Mouse (Mus musculus): ENCODE results near the gene Smyd2.

The Smyd2 gene

GRCm38 (mm10) chr1:189917126-189917500, 5.0 kb downstream of the Smyd2 start:
- DNase-seq (ENCODE audit: low read depth, low spot score): no peak

DNA sequence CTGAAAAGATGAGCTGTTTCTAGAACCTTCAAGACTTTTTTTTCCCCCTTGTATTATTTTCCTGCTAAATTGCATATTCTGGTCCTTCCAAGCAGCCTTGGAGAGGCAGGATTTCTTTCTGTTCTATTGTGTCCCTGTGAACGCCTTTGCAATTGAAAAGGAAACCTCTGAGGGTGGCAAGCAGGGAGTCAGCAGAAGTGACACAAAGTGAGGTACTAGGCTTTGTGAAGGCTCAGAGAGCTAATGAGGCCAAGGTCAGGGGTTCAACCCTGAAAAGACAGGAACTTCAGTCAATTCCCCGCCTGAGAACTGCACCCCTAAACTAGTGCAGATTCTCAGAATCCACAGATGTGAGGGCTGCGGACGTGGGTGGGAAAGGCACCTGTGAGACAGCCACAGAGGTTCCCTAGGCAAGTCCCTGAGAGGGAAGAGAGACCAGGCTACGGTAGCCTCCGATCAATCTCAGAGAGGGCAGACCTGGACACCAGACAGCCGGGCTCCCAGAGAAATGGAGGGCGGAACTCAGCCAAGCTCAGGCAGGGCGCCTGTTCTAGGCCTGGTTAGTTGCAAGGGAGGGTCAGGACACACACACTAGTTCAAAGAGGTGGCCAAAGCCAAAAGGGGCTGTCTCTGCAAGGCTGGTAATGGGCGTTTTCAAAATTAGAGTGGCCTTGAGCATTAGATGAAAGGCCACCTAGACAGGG, 5.6 kb downstream of the Smyd2 start:
- no peak for DNase-seq (ENCODE audit: low read depth, low spot score)

DNA sequence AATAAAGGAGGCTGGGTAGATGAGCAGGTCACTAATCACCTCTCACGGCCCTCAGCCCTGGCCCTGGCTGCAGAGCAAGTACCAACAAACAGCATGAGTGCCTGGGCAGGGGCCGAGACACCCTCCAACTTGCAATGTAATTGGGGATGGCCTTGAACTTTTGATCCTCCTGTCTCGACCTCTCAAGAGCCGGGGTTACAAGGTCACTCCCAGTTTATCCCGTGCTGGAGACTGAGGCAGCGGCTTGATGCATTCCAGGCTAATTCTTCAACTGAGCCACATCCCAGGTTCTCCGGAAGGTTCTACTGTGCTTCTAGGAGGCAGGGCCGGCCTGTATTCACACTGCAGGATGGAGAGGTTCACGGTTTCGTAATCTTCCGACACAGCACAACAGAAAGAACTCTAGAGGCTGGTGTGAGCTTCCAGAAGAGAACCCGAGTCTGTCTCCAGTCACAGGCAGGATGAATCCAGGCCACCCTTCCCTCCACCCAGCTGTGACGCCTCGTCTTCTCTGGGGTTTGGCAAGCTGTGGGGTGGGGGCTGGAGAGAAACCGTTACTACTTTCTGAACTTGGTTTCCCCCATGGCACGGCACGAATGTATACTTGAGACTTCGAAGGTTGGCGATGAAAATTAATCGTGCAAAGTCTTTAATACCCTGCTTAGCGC, 8.9 kb downstream of the Smyd2 start:
- no peak for DNase-seq (ENCODE audit: low read depth, low spot score)

GRCm38 (mm10) chr1:189910685-189911345, 11.3 kb downstream of the Smyd2 start:
- DNase-seq (ENCODE audit: low read depth, low spot score): no peak

- DNase-seq (ENCODE audit: low read depth, low spot score): no peak
Measured at GRCm38 (mm10) chr1:189903169-189903568, 19.0 kb downstream of the Smyd2 start.

DNA sequence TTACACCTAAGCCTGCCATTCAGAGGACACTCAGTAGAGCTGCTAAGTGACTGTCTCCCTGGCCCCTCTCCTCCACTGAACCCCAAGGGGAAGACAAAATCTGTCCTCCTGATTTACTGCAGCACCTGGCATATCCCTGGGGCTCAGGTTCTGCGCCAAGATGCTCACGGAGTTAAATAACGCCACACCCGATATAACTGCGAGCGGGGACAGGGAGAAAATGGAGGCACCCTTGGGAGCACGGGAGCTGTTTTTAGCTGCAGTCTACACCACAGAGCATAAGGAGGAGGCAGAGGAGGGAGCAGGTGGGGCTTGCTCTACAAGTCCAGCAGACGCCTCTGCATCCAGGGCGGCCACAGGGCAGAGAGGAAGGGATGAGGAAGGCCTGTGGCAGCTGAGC, 19.8 kb downstream of the Smyd2 start:
- no peak for DNase-seq (ENCODE audit: low read depth, low spot score)

DNA sequence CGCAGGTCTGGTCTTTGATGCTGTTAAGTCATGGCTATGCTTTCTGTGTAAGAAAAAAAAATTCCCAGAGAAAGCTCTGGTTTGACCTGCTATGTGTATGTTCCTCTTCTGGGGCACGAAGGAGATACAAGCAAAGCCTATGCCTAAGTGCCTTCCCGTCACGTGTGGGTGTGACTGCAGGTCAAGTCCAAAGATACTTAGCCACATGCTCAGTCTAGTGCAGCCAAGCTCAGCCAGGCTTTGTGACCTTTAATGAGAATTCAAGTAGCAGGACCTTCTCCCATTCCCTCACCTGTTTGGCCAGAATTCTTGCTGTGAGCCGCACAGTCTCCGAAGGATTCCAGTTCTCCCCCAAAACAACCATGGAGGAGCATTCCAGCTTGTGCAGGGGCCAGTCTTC, 22.6 kb downstream of the Smyd2 start:
- no peak for DNase-seq (ENCODE audit: low read depth, low spot score)

DNA sequence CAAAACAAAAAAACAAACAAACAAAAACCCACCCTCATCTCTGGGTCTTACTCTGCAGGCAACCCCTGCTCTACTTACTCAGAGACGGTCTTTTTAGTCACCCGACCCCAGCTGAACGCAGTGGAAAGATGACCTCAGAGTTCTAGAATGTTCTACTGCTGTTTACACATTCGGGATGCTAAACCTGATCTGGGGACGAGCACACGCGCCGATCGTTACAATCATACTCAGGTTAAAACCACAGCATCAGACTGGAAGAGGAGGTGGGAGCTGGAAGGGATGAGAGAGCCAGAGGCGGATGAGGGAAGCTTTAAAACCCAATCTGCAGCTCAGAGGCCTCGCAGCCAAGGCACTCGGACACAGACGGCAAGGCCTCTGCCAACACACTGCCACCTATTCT, 23.5 kb downstream of the Smyd2 start:
- DNase-seq (ENCODE audit: low read depth, low spot score): no peak

DNA sequence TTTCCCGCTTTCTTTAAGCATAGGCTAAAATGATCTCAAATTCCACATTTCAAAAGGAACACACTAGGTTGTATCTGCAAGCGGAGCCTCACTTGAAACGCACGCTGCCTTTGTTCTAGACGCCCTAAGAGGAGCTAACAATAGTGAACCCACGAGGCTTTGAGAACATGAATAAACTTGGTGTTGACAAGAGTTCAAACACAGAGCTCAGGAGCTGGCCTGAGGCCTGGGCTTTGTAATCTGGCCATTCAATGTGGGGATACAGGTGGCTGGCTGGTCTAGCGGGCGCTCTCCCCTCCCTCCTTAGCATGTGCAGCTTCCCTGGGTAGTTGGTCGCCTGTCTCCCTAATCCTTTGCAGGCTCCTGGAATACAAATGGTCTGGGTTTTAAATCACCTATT, 24.3 kb downstream of the Smyd2 start:
- DNase-seq (ENCODE audit: low read depth, low spot score): no peak

DNA sequence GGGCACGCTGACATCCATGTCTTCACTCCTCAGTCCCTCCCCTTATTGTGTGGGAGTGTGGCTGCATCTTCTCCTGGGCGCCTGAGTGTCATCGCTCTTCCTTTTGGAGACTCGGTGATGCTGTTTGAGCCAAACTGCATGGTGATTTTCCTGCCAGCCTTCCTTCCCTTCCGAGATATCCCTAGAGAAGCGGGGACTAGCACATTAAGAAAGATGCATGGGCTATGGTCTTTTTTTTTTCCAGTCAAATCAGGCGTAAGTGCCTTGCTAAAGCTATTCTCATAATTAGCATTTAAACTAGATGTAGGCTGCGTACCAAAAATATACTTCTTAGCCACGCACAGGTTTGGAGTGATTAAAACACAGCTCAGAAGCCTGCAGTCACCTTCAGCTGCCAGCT, 28.0 kb downstream of the Smyd2 start:
- no peak for DNase-seq (ENCODE audit: low read depth, low spot score)

DNA sequence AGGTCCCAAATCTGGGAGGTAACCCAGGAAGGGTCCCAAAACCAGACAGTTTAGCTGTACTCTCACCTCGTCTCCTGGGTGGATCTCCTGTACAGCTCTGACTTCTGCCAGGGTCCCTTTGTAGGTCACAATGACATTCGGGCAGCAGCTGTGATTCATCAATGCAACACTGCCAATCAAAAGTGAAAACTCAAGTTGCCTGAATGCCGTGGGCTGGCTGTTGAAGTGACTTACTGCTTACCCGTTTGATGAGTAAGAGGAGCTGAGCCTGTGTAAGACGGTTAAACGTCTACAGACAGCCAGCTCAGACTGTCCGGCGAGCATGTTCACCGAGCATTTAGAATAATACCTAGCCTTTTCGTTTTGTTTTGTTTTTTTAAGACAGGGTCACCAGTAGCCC, 33.4 kb downstream of the Smyd2 start:
- no peak for DNase-seq (ENCODE audit: low read depth, low spot score)

GRCm38 (mm10) chr1:189887518-189887917, 34.6 kb downstream of the Smyd2 start:
- peak; percentile 71 for DNase-seq (ENCODE audit: low read depth, low spot score)

DNA sequence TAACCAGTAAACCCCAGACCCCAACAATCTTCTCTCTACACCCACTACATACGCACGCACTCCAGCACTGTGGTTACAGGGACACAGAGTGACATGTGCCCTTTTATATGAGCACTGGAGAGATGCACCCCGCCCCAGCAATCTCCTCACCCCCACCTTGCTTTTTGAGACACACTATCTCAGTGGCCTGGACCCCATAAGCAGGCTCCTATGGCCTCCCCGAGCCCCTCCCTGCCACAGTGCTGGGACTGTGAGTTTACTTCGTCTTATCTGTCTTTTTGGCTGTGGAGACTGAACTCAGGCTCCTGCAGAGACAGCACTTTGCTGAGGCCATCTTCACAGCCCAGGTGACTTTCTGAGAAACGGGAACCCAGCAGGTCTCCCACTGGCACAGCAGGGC, 36.2 kb downstream of the Smyd2 start:
- no peak for DNase-seq (ENCODE audit: low read depth, low spot score)

DNA sequence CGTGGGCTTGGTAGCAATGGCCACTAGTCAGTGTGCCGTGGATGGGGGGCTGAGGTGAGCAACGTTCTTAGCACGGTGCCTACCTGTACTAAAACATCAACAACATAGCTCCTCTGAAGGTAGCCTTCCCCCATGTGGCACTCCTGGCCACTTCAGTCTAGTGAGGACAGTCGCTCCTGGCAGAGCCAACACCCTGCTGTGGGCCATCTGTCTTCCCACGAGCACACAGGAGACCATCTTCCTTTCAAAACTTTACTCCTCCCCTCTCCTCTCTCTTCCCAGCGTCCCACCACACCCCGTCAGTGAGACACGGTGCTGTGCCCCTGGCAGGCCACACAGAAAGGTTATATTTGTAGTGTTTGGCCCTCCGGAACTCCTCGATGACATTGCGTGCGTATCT, 37.2 kb downstream of the Smyd2 start:
- no peak for DNase-seq (ENCODE audit: low read depth, low spot score)

GRCm38 (mm10) chr1:189883531-189884170, 38.5 kb downstream of the Smyd2 start:
- DNase-seq (ENCODE audit: low read depth, low spot score): peak; percentile 30

DNA sequence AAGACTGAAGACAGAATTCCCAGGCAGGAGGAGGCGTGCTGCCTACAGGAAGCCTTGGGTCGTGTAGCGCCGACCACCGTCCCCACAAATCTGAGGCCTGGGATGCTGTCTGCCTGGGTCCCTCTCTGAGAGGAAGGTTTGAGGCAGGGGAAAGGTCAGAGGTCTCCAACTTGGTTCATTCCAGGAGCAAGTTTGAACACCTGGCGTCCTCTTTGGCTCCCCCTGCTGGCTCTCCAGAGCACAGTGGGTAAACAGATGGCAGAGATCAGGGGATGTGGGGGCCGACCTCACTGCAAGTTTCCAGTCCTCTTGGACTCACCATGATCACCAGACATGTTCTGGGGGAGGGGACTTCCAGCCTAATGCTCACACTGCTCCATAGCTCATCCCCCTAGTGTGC, 39.3 kb downstream of the Smyd2 start:
- DNase-seq (ENCODE audit: low read depth, low spot score): peak; percentile 66

- no peak for DNase-seq (ENCODE audit: low read depth, low spot score)
Measured at GRCm38 (mm10) chr1:189880745-189881144, 41.4 kb downstream of the Smyd2 start.

DNA sequence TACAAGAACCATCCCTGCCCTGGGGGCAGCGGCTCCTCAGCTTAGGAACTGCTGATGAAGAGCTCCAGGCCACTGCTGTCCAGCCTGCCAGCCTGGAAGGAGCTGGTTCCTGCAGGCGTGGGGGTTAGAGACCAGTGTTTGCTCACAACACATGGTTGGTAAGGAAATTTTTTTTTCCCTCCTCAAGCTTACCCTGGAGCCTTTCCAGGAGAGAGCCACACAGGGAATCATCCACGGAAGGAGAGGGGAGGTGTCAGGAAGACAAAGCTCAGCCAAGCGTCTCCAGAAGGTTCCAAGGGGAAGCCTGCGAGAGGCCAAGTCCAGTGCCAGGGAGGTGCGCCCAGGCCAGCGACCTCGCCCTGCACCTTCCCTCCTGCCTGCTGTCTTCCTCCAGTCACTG, 42.2 kb downstream of the Smyd2 start:
- DNase-seq (ENCODE audit: low read depth, low spot score): no peak

DNA sequence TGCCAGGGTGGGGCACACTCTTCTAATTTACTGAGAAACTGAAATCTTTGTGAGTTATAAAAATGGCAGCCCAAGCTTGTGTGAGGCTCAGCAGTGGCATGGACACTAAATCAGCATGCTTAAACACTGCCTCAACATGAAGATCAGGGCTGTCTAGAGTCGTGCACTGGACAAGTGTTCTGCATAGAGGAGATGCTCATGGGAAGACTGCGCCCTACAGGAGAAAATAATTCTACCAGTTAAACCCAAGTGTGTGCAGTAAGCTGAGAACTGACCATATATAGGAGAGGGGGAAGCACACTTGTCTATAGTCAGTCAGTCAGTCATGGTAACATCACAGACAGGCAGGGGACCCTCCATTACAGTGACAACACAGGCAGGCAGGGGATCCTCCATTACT, 43.0 kb downstream of the Smyd2 start:
- DNase-seq (ENCODE audit: low read depth, low spot score): no peak

DNA sequence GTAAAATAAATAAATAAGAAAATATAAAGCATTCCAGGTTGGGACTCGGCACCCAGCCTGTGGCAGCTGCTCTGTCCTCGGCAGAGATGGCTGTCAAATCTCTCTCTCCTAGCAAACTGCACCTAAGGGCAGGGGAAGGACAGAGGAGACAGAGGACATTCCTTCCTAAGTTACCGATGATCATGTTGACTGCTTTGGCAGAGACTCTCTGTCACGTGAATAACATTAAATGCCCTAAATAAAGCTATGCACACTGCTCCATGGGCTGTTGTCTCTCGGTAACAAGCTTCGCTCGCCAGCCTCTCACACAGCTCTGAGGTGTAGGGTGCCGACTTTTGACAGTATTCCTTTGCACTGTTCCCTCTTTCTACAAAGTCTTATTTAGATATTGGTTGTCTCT, 46.0 kb downstream of the Smyd2 start:
- DNase-seq (ENCODE audit: low read depth, low spot score): no peak

DNA sequence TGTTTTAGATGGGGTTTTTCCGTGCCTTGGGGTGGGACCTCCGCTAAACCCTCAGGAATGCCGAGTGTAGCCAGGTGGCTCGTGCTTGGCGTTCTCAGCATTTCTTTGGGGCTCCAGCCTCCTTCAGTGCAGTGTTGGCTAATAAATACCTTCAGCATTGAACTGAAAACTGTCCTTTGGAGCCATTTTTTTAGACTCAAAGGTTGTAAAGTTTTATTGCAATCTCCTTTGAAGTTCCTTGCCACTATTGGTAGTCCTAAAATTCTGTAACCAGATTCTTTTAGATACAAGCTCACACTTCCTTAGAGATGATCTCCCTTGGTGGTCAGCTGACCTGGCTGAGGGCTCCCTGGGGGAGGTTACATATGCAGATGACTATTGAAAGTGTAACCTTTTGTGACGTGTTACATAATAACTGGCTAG, 46.7 kb downstream of the Smyd2 start:
- peak; percentile 35 for DNase-seq (ENCODE audit: low read depth, low spot score)

DNA sequence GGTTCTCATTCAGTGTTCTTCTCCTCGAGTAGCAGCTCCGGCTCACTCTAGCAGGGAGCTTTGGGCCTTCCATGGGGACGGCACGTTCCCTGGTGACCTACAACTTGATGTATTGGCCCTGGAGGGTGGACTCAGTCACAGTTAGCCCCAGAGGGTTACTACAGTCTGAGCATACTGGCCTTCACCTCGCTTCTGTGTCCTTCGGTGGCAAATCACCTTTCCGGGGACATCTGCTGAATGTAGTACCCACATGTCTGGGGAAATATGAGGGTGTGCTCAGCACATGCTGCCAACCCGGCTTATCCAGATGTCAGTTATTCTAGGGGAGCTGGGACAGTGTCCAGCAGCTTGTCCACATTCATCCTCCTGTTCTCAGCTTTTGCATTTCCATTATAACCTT, 48.6 kb downstream of the Smyd2 start:
- DNase-seq (ENCODE audit: low read depth, low spot score): no peak

GRCm38 (mm10) chr1:189872050-189872449, 50.1 kb downstream of the Smyd2 start:
- DNase-seq (ENCODE audit: low read depth, low spot score): no peak
